Mouse (Mus musculus) left cerebral cortex, adult 9 months (tissue): ENCODE measurements around the gene Lpgat1.

Experiments
- DNase-seq, 2 experiments: peaks; one replicate each; pipeline ENCODE4 v3.0.0; 2022; ENCODE audit warnings: low spot score in 2 of 2

Lpgat1 gene

GRCm38 (mm10) chr1:191733822-191734221 lies 16.2 kb downstream of the Lpgat1 start:
- DNase-seq = no peak

- no peak for DNase-seq
Observed at GRCm38 (mm10) chr1:191736425-191736824, 18.8 kb downstream of the Lpgat1 start.

GRCm38 (mm10) chr1:191737871-191738270 lies 20.2 kb downstream of the Lpgat1 start:
- no peak for DNase-seq

- DNase-seq = no peak
Observed at GRCm38 (mm10) chr1:191738726-191739125, 21.1 kb downstream of the Lpgat1 start.

GRCm38 (mm10) chr1:191740587-191741361 lies 23.1 kb downstream of the Lpgat1 start:
- no peak for DNase-seq

- DNase-seq = no peak
Observed at GRCm38 (mm10) chr1:191741635-191742034, 24.0 kb downstream of the Lpgat1 start.

- no peak for DNase-seq
Observed at GRCm38 (mm10) chr1:191748431-191748830, 30.8 kb downstream of the Lpgat1 start.

- no peak for DNase-seq
Observed at GRCm38 (mm10) chr1:191756520-191757199, 39.0 kb downstream of the Lpgat1 start.

GRCm38 (mm10) chr1:191774106-191774505 lies 56.5 kb downstream of the Lpgat1 start:
- no peak for DNase-seq

- no peak for DNase-seq
Observed at GRCm38 (mm10) chr1:191775116-191775515, 57.5 kb downstream of the Lpgat1 start.

- no peak for DNase-seq
Observed at GRCm38 (mm10) chr1:191777521-191777920, 59.9 kb downstream of the Lpgat1 start.

- DNase-seq = no peak
Observed at GRCm38 (mm10) chr1:191780470-191780869, 62.8 kb downstream of the Lpgat1 start.

GRCm38 (mm10) chr1:191785108-191785507 lies 67.5 kb downstream of the Lpgat1 start:
- DNase-seq = peak in 1 of 2 experiments; percentile 44

GRCm38 (mm10) chr1:191786255-191786654 lies 68.6 kb downstream of the Lpgat1 start:
- DNase-seq = no peak

- DNase-seq = peak in 1 of 2 experiments; percentile 38
Observed at GRCm38 (mm10) chr1:191787379-191787778, 69.7 kb downstream of the Lpgat1 start.

GRCm38 (mm10) chr1:191792991-191793390 lies 75.4 kb downstream of the Lpgat1 start:
- DNase-seq = no peak

GRCm38 (mm10) chr1:191793888-191794532 lies 76.4 kb downstream of the Lpgat1 start:
- DNase-seq = no peak

- DNase-seq = peak in 1 of 2 experiments; percentile 38
Observed at GRCm38 (mm10) chr1:191796238-191796896, 78.7 kb downstream of the Lpgat1 start.

- no peak for DNase-seq
Observed at GRCm38 (mm10) chr1:191802093-191802819, 84.6 kb downstream of the Lpgat1 start.

- DNase-seq = peak in 1 of 2 experiments; percentile 59
Observed at GRCm38 (mm10) chr1:191802820-191803655, 85.4 kb downstream of the Lpgat1 start.
